Mouse (Mus musculus) cerebellum, adult 2 months (tissue): ENCODE data around the gene Meis1. TPM values are rescaled to one million over a fixed set of nuclear protein-coding genes. Genes with fewer than 3 reads are reported as not detected.
A peak's percentile ranks its signal among the peaks of the same experiment; 100 is the strongest.

Experiments used
- DNase-seq, 2 experiments: peaks; one replicate each; pipeline ENCODE4 v3.0.0; 2021
- H3K27ac ChIP-seq: fragments of 200-500 bp; 2 replicates; pipeline ENCODE4 v1.5.1; 2012; ENCODE audit warnings: low read length, control low read depth, inconsistent platforms; ENCODE audit not compliant: insufficient read depth
- H3K27me3 ChIP-seq: fragments of 200-500 bp; 2 replicates; pipeline ENCODE4 v1.6.1; 2012; ENCODE audit warnings: inconsistent platforms, mild to moderate bottlenecking, low read length, moderate library complexity; ENCODE audit not compliant: control insufficient read depth, insufficient read depth
- H3K4me1 ChIP-seq: fragments of 200-500 bp; 2 replicates; pipeline ENCODE4 v1.6.1; 2011; ENCODE audit warnings: low read length; ENCODE audit not compliant: control insufficient read depth, insufficient read depth
- H3K4me3 ChIP-seq: fragments of 200-500 bp; replicated peaks from 2 replicates; pipeline ENCODE3; 2011; ENCODE audit warnings: mild to moderate bottlenecking, low read depth, low read length, control low read depth; ENCODE audit not compliant: insufficient read depth
- CTCF ChIP-seq: fragments of 200-500 bp; IDR thresholded peaks from 2 replicates; pipeline ENCODE4 v1.5.1; 2011; ENCODE audit warnings: low read depth, mild to moderate bottlenecking, control low read depth, low read length, moderate library complexity, borderline replicate concordance; ENCODE audit not compliant: insufficient read depth
- POLR2A ChIP-seq: fragments of 200-500 bp; IDR thresholded peaks from 2 replicates; pipeline ENCODE4 v1.6.1; 2011; ENCODE audit warnings: low read length, control low read depth, borderline replicate concordance; ENCODE audit not compliant: insufficient read depth
- WGBS: fragments of 180-500 bp; shearing (Covaris S2); methylation state at CpG from one replicate; pipeline ENCODE4 v1.1.7; 2018; 5-methylcytosine and 5-hydroxymethylcytosine counted together
- polyA plus RNA-seq: library from polyadenylated mRNA; depleted of rRNA; stranded (reverse); fragments of >200 nt; gene quantifications from 2 replicates; pipeline ENCODE4 v1.2.3, GENCODE M21; 2012

Gene Meis1
- polyA plus RNA-seq, 1 experiment, result 46.3 TPM

DNA sequence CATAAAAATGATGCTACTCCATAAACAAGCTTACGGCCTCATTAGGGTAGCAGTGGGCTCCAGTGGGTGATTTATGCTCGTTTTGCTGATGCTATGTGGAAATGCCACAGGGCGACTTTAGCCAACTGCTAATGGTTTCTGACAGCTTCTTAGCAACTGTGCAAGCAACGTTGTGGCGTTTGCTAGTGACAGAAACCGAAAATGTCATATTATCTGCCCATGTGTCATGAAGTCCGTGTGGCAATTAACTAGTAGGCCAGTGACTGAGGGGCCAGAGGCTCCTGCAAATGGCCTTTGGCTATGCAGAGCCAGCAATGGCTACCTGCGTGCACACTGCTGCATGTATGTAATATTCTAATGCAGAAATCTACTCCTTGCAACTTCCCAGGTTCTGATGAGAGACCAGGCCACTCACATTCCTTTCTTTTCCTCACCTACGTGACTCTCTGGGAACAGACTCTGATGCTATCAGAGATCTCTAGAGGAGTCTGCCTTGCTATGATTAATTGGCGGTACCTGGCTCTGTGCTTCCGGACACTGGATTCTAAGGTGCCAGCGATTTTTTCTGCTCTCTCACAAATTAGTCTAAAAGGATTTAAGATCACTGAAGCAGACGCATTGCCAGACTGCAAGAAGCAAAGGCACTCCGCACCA lies 73.7 kb downstream of the Meis1 start:
- peaks cover 8% of the 10 kb centered on the region for H3K4me1 ChIP-seq
- DNase-seq, result peak in 1 of 2 experiments; percentile 62
- 24% methylated on average over 14 of the region's 14 CpGs for WGBS
- peak overlapping the region; percentile 34; the same call in 1 of the 2 replicates for H3K27ac ChIP-seq
- H3K27me3 ChIP-seq, result no peaks in the 10 kb centered on the region
- no peak for TF ChIP-seq CTCF
- TF ChIP-seq POLR2A, result no peak
- no peak overlapping the region for H3K4me3 ChIP-seq

DNA sequence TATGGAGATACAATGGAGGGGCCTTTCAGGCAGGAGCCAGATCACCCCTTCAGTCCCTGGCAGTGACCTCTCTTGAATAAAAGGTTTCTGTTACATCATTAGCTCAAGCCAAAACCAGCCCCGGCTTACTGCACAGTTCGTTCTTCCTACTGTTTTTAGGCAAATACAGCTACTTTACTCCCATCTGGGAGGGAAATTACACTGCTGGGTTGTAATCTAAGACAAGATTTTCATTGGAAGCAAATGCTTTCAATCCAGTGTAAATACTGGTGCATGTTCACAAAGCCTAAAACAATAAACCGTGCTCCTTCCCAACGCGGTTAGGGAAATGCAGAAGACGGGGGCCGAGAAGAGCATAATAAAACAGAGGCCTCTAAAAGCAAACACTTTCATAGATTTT lies 74.6 kb downstream of the Meis1 start:
- H3K27ac ChIP-seq, result no peak overlapping the region
- peaks cover 10% of the 10 kb centered on the region; the same call in 1 of the 2 replicates for H3K4me1 ChIP-seq
- no peaks in the 10 kb centered on the region for H3K27me3 ChIP-seq
- no peak overlapping the region for H3K4me3 ChIP-seq
- DNase-seq, result no peak
- WGBS, result 75% methylated on average over 7 of the region's 7 CpGs
- no peak for TF ChIP-seq CTCF

DNA sequence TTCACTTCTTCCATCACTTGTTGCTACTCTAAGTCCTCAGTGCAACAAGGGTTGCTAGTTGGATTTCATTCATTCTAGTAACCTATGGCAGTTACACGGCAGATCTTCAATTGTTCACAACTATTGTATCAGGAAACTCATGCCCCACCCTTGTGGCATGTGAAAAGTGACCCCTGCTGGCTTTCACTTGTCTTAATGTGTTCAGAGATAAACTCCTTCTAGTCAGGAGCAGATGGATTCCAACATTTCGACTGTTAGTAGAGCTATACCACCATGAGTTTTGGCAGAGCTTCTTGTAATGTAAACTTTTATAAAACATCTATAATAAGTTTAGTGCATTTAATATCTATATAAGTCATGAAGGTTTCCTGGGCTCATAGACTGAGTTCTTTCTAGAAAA lies 75.8 kb downstream of the Meis1 start:
- TF ChIP-seq POLR2A (no peak), CTCF (no peak)
- Histone ChIP-seq H3K4me1 (peaks cover 10% of the 10 kb centered on the region; the same call in 1 of the 2 replicates), H3K27me3 (no peaks in the 10 kb centered on the region), H3K4me3 (no peak overlapping the region), H3K27ac (no peak overlapping the region)
- no peak for DNase-seq
- 44% methylated on average over 2 of the region's 2 CpGs for WGBS

DNA sequence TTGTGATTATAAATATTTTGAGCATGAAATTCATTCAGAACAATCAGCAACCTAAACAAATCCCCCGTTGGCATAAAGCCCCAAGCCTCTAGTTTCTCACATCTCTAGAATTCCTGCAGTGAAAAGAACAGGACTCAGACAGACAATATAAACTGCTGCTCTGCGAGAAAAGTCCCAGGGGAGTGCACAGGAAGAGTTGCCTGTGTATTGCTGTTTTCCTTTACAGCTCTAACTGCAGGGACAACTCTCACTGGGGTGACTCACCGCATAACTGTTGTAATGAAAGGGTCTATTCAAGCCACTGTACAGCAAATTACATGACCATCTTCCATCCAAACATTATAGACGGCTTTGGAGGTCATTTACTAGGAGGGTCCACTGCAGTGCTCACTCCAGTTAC lies 77.9 kb downstream of the Meis1 start:
- no peak overlapping the region for H3K4me3 ChIP-seq
- H3K27ac ChIP-seq, result no peak overlapping the region
- DNase-seq, result no peak
- 52% methylated on average over 4 of the region's 4 CpGs for WGBS
- H3K4me1 ChIP-seq, result peaks cover 10% of the 10 kb centered on the region; the same call in 1 of the 2 replicates
- TF ChIP-seq POLR2A (no peak), CTCF (no peak)
- no peaks in the 10 kb centered on the region for H3K27me3 ChIP-seq

DNA sequence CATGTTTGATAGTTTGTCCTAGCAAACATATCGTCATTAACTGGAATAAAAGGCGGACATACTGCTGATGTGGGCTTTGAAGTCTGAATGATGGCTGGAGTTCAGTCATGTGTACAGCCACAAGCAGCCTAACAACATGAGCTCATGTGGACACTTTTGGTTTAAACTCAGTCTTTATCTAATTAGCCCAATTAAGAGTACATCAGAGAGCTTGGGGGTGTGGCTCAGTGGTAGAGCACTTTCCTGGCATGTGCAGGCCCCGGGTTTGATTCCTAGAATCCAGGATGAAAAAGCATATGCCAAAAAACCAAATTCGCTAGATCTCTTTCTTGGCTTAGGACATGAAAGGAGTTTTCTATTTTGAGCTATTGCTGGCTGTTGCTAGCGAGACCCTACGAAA lies 83.9 kb downstream of the Meis1 start:
- TF ChIP-seq CTCF (no peak), POLR2A (no peak)
- 31% methylated on average over 6 of the region's 6 CpGs for WGBS
- H3K27me3 ChIP-seq, result no peaks in the 10 kb centered on the region

DNA sequence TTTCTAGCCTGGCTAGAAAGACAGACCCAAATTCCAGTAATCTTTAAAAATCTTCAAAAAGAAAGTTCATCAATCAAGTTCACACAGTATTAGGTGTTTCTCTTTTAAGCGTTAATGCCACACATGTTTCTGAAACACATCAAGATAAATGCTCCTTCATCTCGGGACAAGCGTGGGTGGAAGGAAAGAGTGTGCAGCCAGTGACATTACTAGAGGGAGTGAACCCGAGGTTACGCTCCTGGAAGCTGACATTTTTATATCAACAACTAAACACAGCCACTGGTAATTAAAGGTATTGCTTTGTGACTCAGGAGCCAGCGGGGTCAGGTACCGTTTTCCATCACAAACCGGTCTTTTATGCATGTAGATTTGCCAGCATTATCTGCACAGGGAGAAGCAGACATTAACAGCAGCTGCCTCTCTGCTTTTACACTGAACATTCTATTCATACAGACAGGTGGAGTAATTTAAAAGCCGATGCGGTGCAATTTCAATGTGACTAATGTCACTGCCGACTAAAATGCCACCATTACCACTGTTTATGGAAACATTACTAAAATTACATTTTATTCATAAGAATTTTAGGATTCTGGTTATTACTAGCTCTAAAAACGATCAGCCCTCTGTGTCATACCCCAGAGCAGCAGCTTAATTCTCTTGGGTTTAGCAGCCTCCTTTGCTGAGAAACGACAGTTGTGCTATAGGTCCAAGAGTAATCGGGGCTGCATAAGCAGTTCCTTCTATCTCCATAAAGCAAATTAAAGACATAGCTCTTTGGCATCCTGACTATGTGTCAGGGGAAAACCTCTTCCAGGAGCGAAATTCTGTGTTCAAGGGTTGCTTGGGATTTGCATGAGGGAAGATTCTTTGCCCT lies 87.5 kb downstream of the Meis1 start:
- Histone ChIP-seq H3K4me1 (peaks cover 16% of the 10 kb centered on the region), H3K4me3 (no peak overlapping the region), H3K27me3 (no peaks in the 10 kb centered on the region), H3K27ac (no peak overlapping the region)
- WGBS, result 88% methylated on average over 15 of the region's 15 CpGs
- no peak for DNase-seq
- TF ChIP-seq CTCF, result no peak
- no peak for TF ChIP-seq POLR2A

More for the DNA sequence above, 83.9 kb downstream of the Meis1 start:
- H3K4me1 ChIP-seq, result peaks cover 10% of the 10 kb centered on the region; the same call in 1 of the 2 replicates
- H3K4me3 ChIP-seq, result no peak overlapping the region
- DNase-seq, result no peak
- no peak overlapping the region for H3K27ac ChIP-seq

DNA sequence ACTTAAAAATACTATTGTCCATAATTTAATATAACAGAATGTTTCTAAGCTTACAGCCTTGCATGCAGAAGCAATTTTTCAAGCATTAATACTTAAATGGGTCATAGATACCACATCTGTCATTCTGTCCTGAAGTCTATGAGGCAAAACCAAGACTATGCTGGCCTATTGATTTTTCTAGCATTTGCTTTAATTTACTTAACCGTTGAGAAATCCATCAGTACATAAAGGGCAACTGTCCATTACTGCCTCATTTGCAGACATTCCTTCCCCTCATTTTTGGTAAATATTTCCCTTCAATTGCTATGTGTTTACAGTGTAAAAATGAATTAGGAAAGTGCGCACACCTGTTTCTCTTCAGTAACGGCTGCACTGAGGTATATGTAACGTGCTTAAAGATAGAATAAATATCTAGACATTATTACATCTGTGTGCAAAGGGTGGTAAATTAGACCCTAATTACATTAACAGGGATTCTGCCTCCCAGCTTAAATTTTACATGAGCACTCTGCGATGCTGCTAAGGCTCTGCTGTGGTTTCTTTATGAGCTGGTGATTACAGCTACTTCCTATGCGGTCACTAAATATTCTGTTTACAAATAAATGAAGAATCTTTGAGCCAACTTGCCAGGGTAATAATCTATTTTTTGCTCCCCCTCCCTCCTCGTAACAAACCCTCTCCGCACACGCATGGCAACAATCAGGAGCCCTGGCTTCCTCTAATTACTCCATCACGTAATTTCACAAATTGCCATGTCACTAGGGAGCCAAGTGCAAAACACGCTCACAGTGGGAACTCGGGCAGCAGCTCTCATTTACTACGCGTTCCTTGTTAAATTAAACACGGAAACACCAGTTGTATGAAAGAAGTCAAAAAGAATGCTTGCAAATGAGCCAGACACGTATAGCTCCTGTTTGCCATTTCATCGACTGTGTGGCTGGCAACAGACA lies 88.7 kb downstream of the Meis1 start:
- Histone ChIP-seq H3K27ac (no peak overlapping the region), H3K4me3 (no peak overlapping the region), H3K4me1 (peaks cover 12% of the 10 kb centered on the region), H3K27me3 (no peaks in the 10 kb centered on the region)
- WGBS, result 47% methylated on average over 17 of the region's 17 CpGs
- TF ChIP-seq POLR2A (no peak), CTCF (no peak)
- peak in 1 of 2 experiments; percentile 42 for DNase-seq
